Mouse (Mus musculus) stomach, postnatal 0 days (tissue): ENCODE data around the gene Gm15013. TPM values are rescaled to one million over a fixed set of nuclear protein-coding genes. Genes with fewer than 3 reads are reported as not detected.

ENCODE experiments used
- ATAC-seq: fragments of 200-750 bp; cut with Nextera tagmentation; 2 replicates; pipeline ENCODE4 v1.8.0; 2017; ENCODE audit not compliant: low FRiP score, low TSS enrichment
- DNase-seq: peaks from one replicate; pipeline ENCODE4 v3.0.0-alpha.2; 2016; ENCODE audit warnings: low spot score
- H3K27ac ChIP-seq: fragments of 300-500 bp; sonication (generic); replicated peaks from 2 replicates; pipeline ENCODE4 v1.5.1; 2014; ENCODE audit warnings: mild to moderate bottlenecking, control low read depth
- H3K27me3 ChIP-seq: fragments of 300-500 bp; sonication (generic); 2 replicates; pipeline ENCODE4 v1.6.1; 2014; ENCODE audit warnings: low read length; ENCODE audit not compliant: control insufficient read depth, insufficient read depth
- H3K36me3 ChIP-seq: fragments of 300-500 bp; sonication (generic); 2 replicates; pipeline ENCODE4 v1.6.1; 2014; ENCODE audit warnings: low read length, mixed read lengths; ENCODE audit not compliant: control insufficient read depth, insufficient read depth
- H3K4me1 ChIP-seq: fragments of 300-500 bp; sonication (generic); replicated peaks from 2 replicates; pipeline ENCODE4 v1.6.1; 2014; ENCODE audit warnings: antibody characterized with exemption; ENCODE audit not compliant: control insufficient read depth, insufficient read depth
- H3K4me2 ChIP-seq: fragments of 300-500 bp; sonication (generic); replicated peaks from 2 replicates; pipeline ENCODE4 v1.6.1; 2014; ENCODE audit warnings: low read depth, mild to moderate bottlenecking, control low read depth, moderate library complexity
- H3K4me3 ChIP-seq: fragments of 300-500 bp; sonication (generic); 2 replicates; pipeline ENCODE4 v1.5.1; 2014; ENCODE audit warnings: low read depth, low read length, control low read depth
- H3K9ac ChIP-seq: fragments of 300-500 bp; sonication (generic); 2 replicates; pipeline ENCODE4 v1.6.1; 2014; ENCODE audit warnings: mild to moderate bottlenecking, low read length, control low read depth, mixed read lengths
- H3K9me3 ChIP-seq: fragments of 300-500 bp; sonication (generic); 2 replicates; pipeline ENCODE4 v1.6.1; 2016; ENCODE audit warnings: low read length; ENCODE audit not compliant: control insufficient read depth
- CTCF ChIP-seq: IDR thresholded peaks from 2 replicates; pipeline ENCODE4 v1.5.1; 2016; ENCODE audit warnings: antibody characterized with exemption, low read depth, mild to moderate bottlenecking, moderate library complexity
- EP300 ChIP-seq: optimal IDR thresholded peaks from 2 replicates; pipeline ENCODE3; 2016; ENCODE audit warnings: antibody characterized with exemption
- WGBS: fragments of 180-500 bp; shearing (Covaris S2); extraction: QIAGEN DNeasy Blood & Tissue Kit; methylation state at CpG from one replicate; pipeline ENCODE4 v1.1.7; 2014; 5-methylcytosine and 5-hydroxymethylcytosine counted together
- polyA plus RNA-seq: library from polyadenylated mRNA; unstranded; fragments of >200 nt; fragmentation: Nextera tagmentation; extraction: Ambion mirVana; gene quantifications from 2 replicates; pipeline ENCODE4 v1.2.1, GENCODE M21; 2015

Gene Gm15013
- polyA plus RNA-seq, 1 experiment from 2014 or later = 0.38 TPM

DNA sequence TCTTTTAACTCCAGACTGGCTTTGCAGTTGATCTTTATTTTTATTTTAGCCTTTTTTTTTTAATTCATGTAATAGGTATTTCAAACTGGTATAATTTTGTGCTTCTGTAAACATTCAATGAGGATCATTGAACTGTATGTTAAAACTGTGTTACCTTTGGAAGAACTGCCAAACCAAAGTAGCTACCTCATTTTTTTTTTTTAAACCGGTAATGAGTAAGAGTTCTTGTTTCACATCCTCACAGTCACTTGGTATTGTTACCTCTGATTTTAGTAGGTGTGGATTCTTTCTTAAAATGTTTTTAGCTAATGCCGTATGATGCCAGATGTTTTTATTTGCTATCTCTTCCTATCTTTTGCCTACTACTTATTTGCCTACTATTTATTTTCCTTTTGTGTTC lies 8.1 kb upstream of the Gm15013 start:
- Histone ChIP-seq H3K36me3 (no peaks in the 10 kb centered on the region), H3K9me3 (no peaks in the 10 kb centered on the region), H3K27ac (no peak overlapping the region), H3K9ac (no peak overlapping the region), H3K4me2 (no peak overlapping the region), H3K27me3 (no peaks in the 10 kb centered on the region), H3K4me1 (no peaks in the 10 kb centered on the region), H3K4me3 (no peak overlapping the region)
- no peak for ATAC-seq
- no peak for DNase-seq
- TF ChIP-seq EP300 (no peak), CTCF (no peak)
- 87% methylated on average over 2 of the region's 2 CpGs for WGBS

DNA sequence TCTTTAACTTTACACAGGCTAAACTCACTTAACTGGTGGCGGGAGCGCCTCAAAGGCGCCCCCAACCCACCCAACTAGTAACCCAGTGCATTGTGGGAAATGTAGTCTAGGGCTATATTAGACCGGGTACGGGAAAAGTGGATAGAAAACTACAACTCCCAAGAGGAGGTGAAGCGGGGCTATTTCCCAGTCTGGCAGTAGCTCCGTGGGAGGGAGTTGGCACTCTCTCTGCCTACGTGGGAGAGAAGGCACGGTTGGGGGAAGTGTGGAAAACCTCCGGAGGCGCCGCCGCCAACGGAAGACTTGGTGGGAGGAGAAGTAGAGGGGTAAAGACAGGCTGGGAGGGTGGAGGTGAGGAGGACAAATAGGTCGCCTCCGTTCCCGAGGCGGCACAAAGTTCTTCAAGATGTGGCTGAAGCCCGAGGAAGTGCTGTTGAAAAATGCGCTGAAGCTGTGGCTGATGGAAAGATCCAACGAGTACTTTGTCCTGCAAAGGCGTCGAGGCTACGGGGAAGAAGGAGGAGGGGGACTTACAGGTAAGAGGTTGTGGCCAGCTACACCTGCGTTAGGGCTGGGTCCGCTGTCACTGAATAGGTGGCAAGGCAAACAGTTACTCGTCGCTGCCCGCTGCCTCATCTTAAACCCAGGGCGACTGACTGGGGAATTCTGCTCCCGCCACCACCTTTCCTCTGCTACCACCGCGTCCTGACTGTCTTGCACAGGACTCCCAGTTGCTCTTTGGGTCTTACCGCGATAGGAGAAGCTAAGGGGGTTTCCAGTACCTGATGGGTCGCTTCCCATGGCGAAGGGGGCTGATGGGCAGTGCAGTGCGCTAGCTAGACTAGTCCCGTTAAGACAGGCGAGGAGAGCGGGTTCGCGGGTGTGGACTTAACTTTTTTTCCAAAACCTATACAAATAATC lies 29.2 kb downstream of the Gm15013 start, which contains the start of gene Tbc1d8b:
TSS of gene Tbc1d8b (plus strand) at position 222 of the 921 bp plus-strand sequence.
- ATAC-seq = peak; percentile 99

DNA sequence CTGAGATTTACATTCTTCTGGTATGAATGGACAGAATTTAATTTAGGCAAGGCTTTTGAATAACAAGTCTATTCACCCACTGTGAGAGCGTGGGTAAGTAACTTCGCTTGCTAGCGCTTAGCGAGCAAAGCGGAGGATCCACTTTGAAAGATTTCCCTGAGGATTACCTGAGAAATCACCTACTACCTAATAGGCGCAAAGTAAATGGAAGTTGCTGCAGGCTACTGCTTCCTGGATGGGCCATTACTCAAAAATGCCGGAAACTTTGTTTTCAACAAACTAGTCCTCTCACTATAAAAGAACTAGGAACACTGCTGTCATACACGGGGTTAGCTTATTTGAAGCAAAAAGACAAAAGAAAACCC lies 29.9 kb downstream of the Gm15013 start:
- no peaks in the 10 kb centered on the region for H3K9me3 ChIP-seq
- H3K27ac ChIP-seq = peak overlapping the region; percentile 65
- TF ChIP-seq CTCF (no peak), EP300 (no peak)
- H3K9ac ChIP-seq = peak overlapping the region; percentile 55
- peak; percentile 61 for ATAC-seq
- H3K4me1 ChIP-seq = no peaks in the 10 kb centered on the region
- H3K27me3 ChIP-seq = no peaks in the 10 kb centered on the region
- no peak for DNase-seq
- H3K4me3 ChIP-seq = peak overlapping the region; percentile 53
- WGBS = 16% methylated on average over 8 of the region's 8 CpGs
- H3K4me2 ChIP-seq = peak overlapping the region; percentile 58
- no peaks in the 10 kb centered on the region for H3K36me3 ChIP-seq

More for the DNA sequence above, 29.2 kb downstream of the Gm15013 start, which contains the start of gene Tbc1d8b:
- H3K36me3 ChIP-seq = no peaks in the 10 kb centered on the region
- H3K9ac ChIP-seq = peak within 1 kb of the TSS; percentile 55
- peak within 1 kb of the TSS; percentile 65 for H3K27ac ChIP-seq
- WGBS = 11% methylated on average over 43 of the region's 43 CpGs
- no peaks in the 10 kb centered on the region for H3K4me1 ChIP-seq
- no peaks in the 10 kb centered on the region for H3K9me3 ChIP-seq
- peak within 1 kb of the TSS; percentile 53 for H3K4me3 ChIP-seq
- no peak for TF ChIP-seq CTCF
- no peak for TF ChIP-seq EP300
- H3K4me2 ChIP-seq = peak within 1 kb of the TSS; percentile 58
- H3K27me3 ChIP-seq = no peaks in the 10 kb centered on the region
- DNase-seq = peak; percentile 81

DNA sequence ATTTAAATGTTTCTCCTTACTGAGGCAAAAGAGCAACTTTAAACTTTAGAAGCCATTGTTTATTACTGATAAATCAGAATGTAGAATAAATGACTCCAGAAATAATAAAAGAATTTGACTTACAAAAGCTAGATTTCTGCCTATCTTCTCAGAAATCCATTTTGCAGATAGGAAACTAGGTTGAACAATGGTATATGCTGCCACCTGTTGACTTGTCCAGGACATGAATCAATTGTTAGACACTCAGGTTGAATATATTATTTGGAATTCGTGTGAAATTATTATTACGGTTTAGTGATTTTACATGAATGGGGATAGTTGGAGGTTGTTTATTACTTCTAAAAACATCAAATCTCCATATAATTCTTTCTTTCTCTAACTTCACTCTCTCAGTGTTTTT lies 48.5 kb downstream of the Gm15013 start:
- 62% methylated on average over 2 of the region's 2 CpGs for WGBS
- TF ChIP-seq EP300 = no peak
- peak; percentile 65 for TF ChIP-seq CTCF
- no peak for DNase-seq

More for the DNA sequence above, 48.5 kb downstream of the Gm15013 start:
- Histone ChIP-seq H3K9me3 (no peaks in the 10 kb centered on the region), H3K4me2 (no peak overlapping the region), H3K4me1 (no peaks in the 10 kb centered on the region), H3K4me3 (no peak overlapping the region), H3K9ac (no peak overlapping the region), H3K27ac (no peak overlapping the region), H3K27me3 (no peaks in the 10 kb centered on the region), H3K36me3 (no peaks in the 10 kb centered on the region)
- ATAC-seq = no peak

Other genes with a start within 250 kb of the Gm15013 start
- 0.99 and 1.0 TPM in 2 replicates for gene D330045A20Rik, start 234.1 kb downstream of the Gm15013 start, polyA plus RNA-seq
- 104 and 114 TPM in 2 replicates for gene Rnf128, start 151.2 kb downstream of the Gm15013 start, polyA plus RNA-seq
- 1.6 and 1.8 TPM in 2 replicates for gene Tbc1d8b, start 29.5 kb downstream of the Gm15013 start, polyA plus RNA-seq
- not detected in 2 replicates for gene Ripply1, start 67.9 kb upstream of the Gm15013 start, polyA plus RNA-seq
- gene Cldn2, start 86.3 kb upstream of the Gm15013 start, polyA plus RNA-seq = 0.16 and 0.18 TPM in 2 replicates
- 5.1 and 5.5 TPM in 2 replicates for gene Morc4, start 157.2 kb upstream of the Gm15013 start, polyA plus RNA-seq